Mouse (Mus musculus): ENCODE measurements around the gene Smim24. TPM values are rescaled to one million over a fixed set of nuclear protein-coding genes. Genes with fewer than 3 reads are reported as not detected.
A peak's percentile ranks its signal among the peaks of the same experiment; 100 is the strongest.

The Smim24 gene
- polyA plus RNA-seq, 1 experiment from 2014 or later, result 2.9 TPM

- Histone ChIP-seq H3K4me1 (replicated peaks) (peaks cover 33% of the 10 kb centered on the region), H3K27me3 (replicated peaks) (peaks cover 14% of the 10 kb centered on the region; the same call in 1 of the 2 replicates), H3K36me3 (no peaks in the 10 kb centered on the region), H3K9me3 (replicated peaks) (no peaks in the 10 kb centered on the region), H3K27ac (ENCODE audit: poor library complexity, severe bottlenecking) (no peak overlapping the region), H3K4me3 (peak overlapping the region; percentile 77), H3K9ac (peak overlapping the region; percentile 81; the same call in 1 of the 2 replicates), H3K4me2 (peak overlapping the region; percentile 90)
- WGBS, result 21% methylated on average over 15 of the region's 15 CpGs
- ATAC-seq (ENCODE audit: insufficient number of reproducible peaks, low FRiP score), result no peak
Observed at GRCm38 (mm10) chr10:81431526-81432168, 38.8 kb downstream of the Smim24 start.

DNA sequence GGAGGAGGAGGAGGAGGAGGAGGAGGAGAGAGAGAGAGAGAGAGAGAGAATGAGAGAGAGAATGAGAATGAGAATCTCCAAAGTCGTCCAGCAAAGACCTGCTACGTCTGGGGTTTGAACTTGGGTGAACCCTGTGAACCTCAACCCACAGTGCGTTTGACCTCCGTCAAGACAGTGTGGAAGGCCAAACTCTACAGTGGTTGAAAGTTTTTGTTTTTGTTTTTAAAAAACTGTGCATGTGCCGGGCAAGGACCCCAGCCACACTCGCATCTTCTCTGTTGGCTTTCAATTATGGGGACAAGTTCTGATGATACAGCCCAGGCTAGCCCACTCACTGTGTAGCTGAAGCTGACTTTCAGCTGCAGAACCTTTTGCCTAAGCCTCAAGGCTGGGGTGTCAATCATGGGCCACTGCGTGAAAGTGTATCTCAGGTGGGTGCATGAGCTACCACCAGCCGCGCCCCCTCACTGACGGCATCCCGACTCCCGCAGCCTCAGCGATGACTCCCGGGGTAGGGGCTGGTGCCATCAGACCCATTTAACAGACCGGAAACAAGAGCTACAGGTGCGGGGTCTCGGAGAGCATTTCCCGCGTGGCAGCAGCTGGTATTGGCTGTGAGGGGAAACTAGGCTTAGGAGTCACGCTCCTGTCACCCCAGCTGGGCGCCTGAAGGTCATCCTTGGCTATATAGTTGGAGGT is 39.5 kb downstream of the Smim24 start:
- Histone ChIP-seq H3K9ac (no peak overlapping the region), H3K27me3 (replicated peaks) (peaks cover 13% of the 10 kb centered on the region; the same call in 1 of the 2 replicates), H3K9me3 (replicated peaks) (no peaks in the 10 kb centered on the region), H3K4me3 (no peak overlapping the region), H3K36me3 (no peaks in the 10 kb centered on the region), H3K4me2 (peak overlapping the region; percentile 62), H3K27ac (ENCODE audit: poor library complexity, severe bottlenecking) (no peak overlapping the region), H3K4me1 (replicated peaks) (peaks cover 31% of the 10 kb centered on the region)
- WGBS, result 60% methylated on average over 21 of the region's 21 CpGs
- no peak for ATAC-seq (ENCODE audit: insufficient number of reproducible peaks, low FRiP score)

GRCm38 (mm10) chr10:81432868-81433262 is 40.0 kb downstream of the Smim24 start:
- ATAC-seq (ENCODE audit: insufficient number of reproducible peaks, low FRiP score), result peak; percentile 82
- peaks cover 29% of the 10 kb centered on the region for H3K4me1 ChIP-seq (replicated peaks)
- peak overlapping the region; percentile 62 for H3K4me2 ChIP-seq
- H3K4me3 ChIP-seq, result peak overlapping the region; percentile 23
- 5% methylated on average over 17 of the region's 17 CpGs for WGBS
- H3K27me3 ChIP-seq (replicated peaks), result peaks cover 11% of the 10 kb centered on the region; the same call in 1 of the 2 replicates
- H3K9me3 ChIP-seq (replicated peaks), result no peaks in the 10 kb centered on the region
- no peak overlapping the region for H3K27ac ChIP-seq (ENCODE audit: poor library complexity, severe bottlenecking)
- no peaks in the 10 kb centered on the region for H3K36me3 ChIP-seq
- no peak overlapping the region for H3K9ac ChIP-seq

DNA sequence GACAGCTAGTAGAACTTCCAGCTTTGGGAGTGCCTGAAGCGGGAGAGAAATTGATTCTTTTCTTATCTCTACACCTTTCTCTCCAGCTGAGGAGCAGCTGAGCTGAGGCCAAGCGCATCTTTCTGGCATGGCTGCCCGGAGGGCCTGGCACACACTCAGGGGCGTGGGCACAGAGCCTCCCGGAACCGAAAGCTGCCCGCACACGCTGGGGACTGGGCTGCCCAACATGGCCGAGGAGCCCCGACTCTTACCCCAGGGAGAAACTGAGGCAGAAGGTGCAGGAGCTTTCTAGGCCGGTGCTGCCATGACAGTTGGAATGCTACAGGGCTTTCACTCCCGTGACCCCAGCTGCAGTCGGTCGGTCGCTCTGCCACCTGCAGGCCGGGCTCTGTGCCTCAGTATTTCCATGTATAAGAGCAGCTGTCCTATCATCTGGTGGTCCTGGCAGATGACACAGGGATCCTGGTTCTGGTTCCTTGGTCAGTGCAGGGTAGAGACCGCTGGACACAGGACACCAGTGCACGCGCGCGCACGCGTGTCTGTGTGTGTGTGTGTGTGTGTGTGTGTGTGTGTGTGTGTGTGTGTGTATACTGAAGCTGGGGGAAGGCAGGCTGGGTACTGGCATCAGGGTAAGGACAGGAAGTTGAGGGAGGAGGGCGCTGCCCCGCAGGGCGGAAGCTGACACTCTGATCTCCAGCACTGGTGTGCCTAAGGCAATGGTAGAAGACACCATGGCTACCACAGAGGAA is 40.9 kb downstream of the Smim24 start:
- WGBS, result 70% methylated on average over 26 of the region's 26 CpGs
- ATAC-seq (ENCODE audit: insufficient number of reproducible peaks, low FRiP score), result no peak
- no peak overlapping the region for H3K27ac ChIP-seq (ENCODE audit: poor library complexity, severe bottlenecking)
- peaks cover 29% of the 10 kb centered on the region for H3K4me1 ChIP-seq (replicated peaks)
- H3K9me3 ChIP-seq (replicated peaks), result no peaks in the 10 kb centered on the region
- H3K27me3 ChIP-seq (replicated peaks), result peaks cover 11% of the 10 kb centered on the region; the same call in 1 of the 2 replicates
- peak overlapping the region; percentile 62 for H3K4me2 ChIP-seq
- no peaks in the 10 kb centered on the region for H3K36me3 ChIP-seq
- no peak overlapping the region for H3K9ac ChIP-seq
- no peak overlapping the region for H3K4me3 ChIP-seq

DNA sequence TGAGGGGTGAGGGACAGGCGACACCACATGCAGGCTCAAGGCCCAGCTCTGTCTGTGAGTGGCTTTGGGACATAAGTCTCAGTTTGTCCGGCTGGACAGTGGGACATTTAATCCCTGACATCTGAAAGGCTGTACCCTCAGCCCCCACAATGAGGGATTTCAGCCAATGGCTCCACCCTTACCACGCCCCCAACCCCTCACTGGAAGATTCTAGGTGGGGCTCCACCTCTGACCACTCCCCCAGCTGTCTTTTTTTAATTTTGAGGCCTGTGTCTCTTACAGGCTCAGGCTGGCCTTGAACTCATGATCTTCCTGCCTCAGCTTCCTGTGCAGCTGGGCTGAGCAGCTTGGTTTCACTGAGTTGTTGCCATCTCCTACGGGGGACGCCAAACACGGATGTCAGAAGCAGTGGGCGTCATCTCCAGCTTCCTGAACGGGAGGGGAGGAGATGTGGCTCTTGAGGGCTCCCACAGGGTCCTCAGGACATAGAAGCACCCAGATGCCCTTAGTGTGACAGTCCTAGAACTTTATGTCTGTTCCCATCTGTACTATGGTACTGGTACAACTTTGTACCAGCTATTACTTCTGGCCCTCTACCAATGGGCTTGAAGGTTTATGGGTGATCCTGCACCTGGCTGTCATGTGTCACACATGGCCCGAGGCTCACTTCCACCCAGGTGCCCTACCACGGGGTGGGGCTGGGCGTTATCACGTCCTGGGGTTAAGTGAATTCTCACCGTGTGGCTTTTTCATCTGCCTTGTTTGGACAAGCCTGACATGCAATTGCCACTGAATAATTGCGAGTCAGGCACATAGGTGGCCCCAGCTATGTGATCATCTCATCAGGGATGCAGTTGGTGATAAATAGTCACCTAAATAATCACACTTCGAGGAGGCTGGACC is 41.8 kb downstream of the Smim24 start:
- H3K9me3 ChIP-seq (replicated peaks), result no peaks in the 10 kb centered on the region
- no peak overlapping the region for H3K9ac ChIP-seq
- 54% methylated on average over 15 of the region's 15 CpGs for WGBS
- peaks cover 22% of the 10 kb centered on the region for H3K4me1 ChIP-seq (replicated peaks)
- no peak for ATAC-seq (ENCODE audit: insufficient number of reproducible peaks, low FRiP score)
- H3K27me3 ChIP-seq (replicated peaks), result peaks cover 15% of the 10 kb centered on the region; the same call in 1 of the 2 replicates
- H3K4me2 ChIP-seq, result no peak overlapping the region
- no peak overlapping the region for H3K27ac ChIP-seq (ENCODE audit: poor library complexity, severe bottlenecking)
- H3K36me3 ChIP-seq, result no peaks in the 10 kb centered on the region
- H3K4me3 ChIP-seq, result no peak overlapping the region

- Histone ChIP-seq H3K36me3 (no peaks in the 10 kb centered on the region), H3K4me1 (replicated peaks) (peaks cover 19% of the 10 kb centered on the region; the same call in 1 of the 2 replicates), H3K4me2 (no peak overlapping the region), H3K4me3 (no peak overlapping the region), H3K9ac (no peak overlapping the region), H3K27ac (ENCODE audit: poor library complexity, severe bottlenecking) (no peak overlapping the region), H3K9me3 (replicated peaks) (no peaks in the 10 kb centered on the region), H3K27me3 (replicated peaks) (peaks cover 15% of the 10 kb centered on the region; the same call in 1 of the 2 replicates)
- 79% methylated on average over 3 of the region's 3 CpGs for WGBS
- no peak for ATAC-seq (ENCODE audit: insufficient number of reproducible peaks, low FRiP score)
Observed at GRCm38 (mm10) chr10:81435436-81435835, 42.6 kb downstream of the Smim24 start.

GRCm38 (mm10) chr10:81441019-81441418 is 48.2 kb downstream of the Smim24 start:
- Histone ChIP-seq H3K9ac (no peak overlapping the region), H3K9me3 (replicated peaks) (no peaks in the 10 kb centered on the region), H3K4me2 (no peak overlapping the region), H3K27ac (ENCODE audit: poor library complexity, severe bottlenecking) (no peak overlapping the region), H3K4me3 (no peak overlapping the region), H3K36me3 (no peaks in the 10 kb centered on the region), H3K4me1 (replicated peaks) (no peaks in the 10 kb centered on the region), H3K27me3 (replicated peaks) (peaks cover 17% of the 10 kb centered on the region; the same call in 1 of the 2 replicates)
- no peak for ATAC-seq (ENCODE audit: insufficient number of reproducible peaks, low FRiP score)

Small RNA genes within 50 kb of the gene (microRNA-seq; reads per million reads assigned to microRNA genes)
- gene Mir1191b (not detected), gene Mir6913 (not detected)

Other genes starting within 250 kb of the Smim24 start
- gene Pias4, start 225.1 kb upstream of the Smim24 start, polyA plus RNA-seq (2016; fragmentation: Nextera tagmentation; extraction: Ambion mirVana), result 36.0 and 36.1 TPM in 2 replicates
- 408 and 433 TPM in 2 replicates for gene Eef2, start 216.4 kb upstream of the Smim24 start, polyA plus RNA-seq (2016; fragmentation: Nextera tagmentation; extraction: Ambion mirVana)
- gene Dapk3, start 210.0 kb upstream of the Smim24 start, polyA plus RNA-seq (2016; fragmentation: Nextera tagmentation; extraction: Ambion mirVana), result 62.8 and 69.0 TPM in 2 replicates
- 0.18 TPM in 1 of 2 replicates, not detected in the other for gene 4930442H23Rik, start 209.2 kb upstream of the Smim24 start, polyA plus RNA-seq (2016; fragmentation: Nextera tagmentation; extraction: Ambion mirVana)
- 3.9 and 4.9 TPM in 2 replicates for gene Nmrk2, start 191.0 kb upstream of the Smim24 start, polyA plus RNA-seq (2016; fragmentation: Nextera tagmentation; extraction: Ambion mirVana)
- 0.46 and 0.72 TPM in 2 replicates for gene Atcay, start 162.2 kb upstream of the Smim24 start, polyA plus RNA-seq (2016; fragmentation: Nextera tagmentation; extraction: Ambion mirVana)
- 6.1 and 7.2 TPM in 2 replicates for gene Zfr2, start 159.9 kb upstream of the Smim24 start, polyA plus RNA-seq (2016; fragmentation: Nextera tagmentation; extraction: Ambion mirVana)
- 2.0 and 2.2 TPM in 2 replicates for gene Matk, start 140.1 kb upstream of the Smim24 start, polyA plus RNA-seq (2016; fragmentation: Nextera tagmentation; extraction: Ambion mirVana)
- gene Mrpl54, start 126.1 kb upstream of the Smim24 start, polyA plus RNA-seq (2016; fragmentation: Nextera tagmentation; extraction: Ambion mirVana), result 243 and 253 TPM in 2 replicates
- 43.3 and 46.1 TPM in 2 replicates for gene Apba3, start 126.1 kb upstream of the Smim24 start, polyA plus RNA-seq (2016; fragmentation: Nextera tagmentation; extraction: Ambion mirVana)
- gene Tjp3, start 101.5 kb upstream of the Smim24 start, polyA plus RNA-seq (2016; fragmentation: Nextera tagmentation; extraction: Ambion mirVana), result 1.7 and 2.3 TPM in 2 replicates
- gene Pip5k1c, start 100.1 kb upstream of the Smim24 start, polyA plus RNA-seq (2016; fragmentation: Nextera tagmentation; extraction: Ambion mirVana), result 41.1 and 43.4 TPM in 2 replicates
- gene Cactin, start 71.9 kb upstream of the Smim24 start, polyA plus RNA-seq (2016; fragmentation: Nextera tagmentation; extraction: Ambion mirVana), result 37.3 and 40.3 TPM in 2 replicates
- gene Tbxa2r, start 64.3 kb upstream of the Smim24 start, polyA plus RNA-seq (2016; fragmentation: Nextera tagmentation; extraction: Ambion mirVana), result 13.4 TPM in 2 replicates
- gene Gipc3, start 49.8 kb upstream of the Smim24 start, polyA plus RNA-seq (2016; fragmentation: Nextera tagmentation; extraction: Ambion mirVana), result not detected in 2 replicates
- 107 and 109 TPM in 2 replicates for gene Hmg20b, start 42.6 kb upstream of the Smim24 start, polyA plus RNA-seq (2016; fragmentation: Nextera tagmentation; extraction: Ambion mirVana)
- 13.0 and 13.4 TPM in 2 replicates for gene Mfsd12, start 35.6 kb upstream of the Smim24 start, polyA plus RNA-seq (2016; fragmentation: Nextera tagmentation; extraction: Ambion mirVana)
- gene 4930404N11Rik, start 27.2 kb upstream of the Smim24 start, polyA plus RNA-seq (2016; fragmentation: Nextera tagmentation; extraction: Ambion mirVana), result 0.82 and 0.91 TPM in 2 replicates
- gene Fzr1, start 14.5 kb upstream of the Smim24 start, polyA plus RNA-seq (2016; fragmentation: Nextera tagmentation; extraction: Ambion mirVana), result 96.4 and 99.5 TPM in 2 replicates
- gene Dohh, start 8.6 kb upstream of the Smim24 start, polyA plus RNA-seq (2016; fragmentation: Nextera tagmentation; extraction: Ambion mirVana), result 66.7 and 66.9 TPM in 2 replicates
- gene Gm48551, start 8.6 kb upstream of the Smim24 start, polyA plus RNA-seq (2016; fragmentation: Nextera tagmentation; extraction: Ambion mirVana), result 1.9 and 2.2 TPM in 2 replicates
- 1.2 and 1.8 TPM in 2 replicates for gene Gm48552, start 4.0 kb upstream of the Smim24 start, polyA plus RNA-seq (2016; fragmentation: Nextera tagmentation; extraction: Ambion mirVana)
- gene Nfic, start 62.6 kb downstream of the Smim24 start, polyA plus RNA-seq (2016; fragmentation: Nextera tagmentation; extraction: Ambion mirVana), result 39.3 and 40.7 TPM in 2 replicates
- gene Celf5, start 89.7 kb downstream of the Smim24 start, polyA plus RNA-seq (2016; fragmentation: Nextera tagmentation; extraction: Ambion mirVana), result 0.19 and 0.28 TPM in 2 replicates
- gene Ncln, start 103.3 kb downstream of the Smim24 start, polyA plus RNA-seq (2016; fragmentation: Nextera tagmentation; extraction: Ambion mirVana), result 54.9 and 60.2 TPM in 2 replicates
- gene S1pr4, start 107.1 kb downstream of the Smim24 start, polyA plus RNA-seq (2016; fragmentation: Nextera tagmentation; extraction: Ambion mirVana), result 0.42 and 0.52 TPM in 2 replicates
- gene Gna15, start 131.2 kb downstream of the Smim24 start, polyA plus RNA-seq (2016; fragmentation: Nextera tagmentation; extraction: Ambion mirVana), result 1.9 and 2.3 TPM in 2 replicates
- 58.4 and 66.2 TPM in 2 replicates for gene Gna11, start 152.1 kb downstream of the Smim24 start, polyA plus RNA-seq (2016; fragmentation: Nextera tagmentation; extraction: Ambion mirVana)
- gene Aes, start 166.4 kb downstream of the Smim24 start, polyA plus RNA-seq (2016; fragmentation: Nextera tagmentation; extraction: Ambion mirVana), result 636 and 677 TPM in 2 replicates
- 25.8 and 30.8 TPM in 2 replicates for gene Tle2, start 181.5 kb downstream of the Smim24 start, polyA plus RNA-seq (2016; fragmentation: Nextera tagmentation; extraction: Ambion mirVana)
- gene Tle6, start 208.0 kb downstream of the Smim24 start, polyA plus RNA-seq (2016; fragmentation: Nextera tagmentation; extraction: Ambion mirVana), result 27.2 and 27.4 TPM in 2 replicates
- 0.50 and 0.72 TPM in 2 replicates for gene BC025920, start 213.2 kb downstream of the Smim24 start, polyA plus RNA-seq (2016; fragmentation: Nextera tagmentation; extraction: Ambion mirVana)
- gene Sirt6, start 234.7 kb downstream of the Smim24 start, polyA plus RNA-seq (2016; fragmentation: Nextera tagmentation; extraction: Ambion mirVana), result 25.4 and 25.6 TPM in 2 replicates
- 9.6 and 12.1 TPM in 2 replicates for gene Ankrd24, start 235.5 kb downstream of the Smim24 start, polyA plus RNA-seq (2016; fragmentation: Nextera tagmentation; extraction: Ambion mirVana)

Data from heart, embryonic 12.5 days (tissue).